Mouse (Mus musculus): ENCODE data around the gene Commd7. TPM values are rescaled to one million over a fixed set of nuclear protein-coding genes. Genes with fewer than 3 reads are reported as not detected.
A peak's percentile ranks its signal among the peaks of the same experiment; 100 is the strongest.
"Not testable (repeated sequence)": the region's sequence is repeated elsewhere in the genome, so short reads cannot be mapped to it uniquely, and the experiment has no call there.

Commd7 gene
- 22.0 and 22.4 TPM in 2 replicates for polyA plus RNA-seq (2012; rRNA removed)

- H3K4me1 ChIP-seq (replicated peaks; ENCODE audit: control insufficient read depth, insufficient read depth, low read length), result peaks cover 5% of the 10 kb centered on the region; the same call in 1 of the 2 replicates
- TF ChIP-seq CTCF (IDR thresholded peaks at IDR 0.05; ENCODE audit: borderline replicate concordance, control insufficient read depth, extremely low read depth, insufficient read depth, low read length, poor library complexity) (no peak), POLR2A (IDR thresholded peaks at IDR 0.05; ENCODE audit: control insufficient read depth, extremely low read depth, insufficient read depth, low read length, poor library complexity) (peak; percentile 60)
- peaks cover 11% of the 10 kb centered on the region; the same call in 1 of the 2 replicates for H3K36me3 ChIP-seq (ENCODE audit: control insufficient read depth, insufficient read depth, low read length)
- no peaks in the 10 kb centered on the region for H3K27me3 ChIP-seq (ENCODE audit: control insufficient read depth, insufficient read depth, low read length)
- peak; percentile 92 for DNase-seq
- WGBS, result 1% methylated on average over 53 of the region's 53 CpGs
- H3K4me3 ChIP-seq (ENCODE audit: control insufficient read depth, insufficient read depth, low read length), result peak within 1 kb of the TSS; percentile 81
- no peak within 1 kb of the TSS for H3K27ac ChIP-seq (ENCODE audit: control insufficient read depth, insufficient read depth, low read length)
Observed at GRCm38 (mm10) chr2:153631976-153632870, at the start of gene Commd7. Gene Commd7, minus strand, starts transcription at chr2:153632781.

GRCm38 (mm10) chr2:153679959-153680358 lies 47.4 kb upstream of the Commd7 start:
- no peaks in the 10 kb centered on the region for H3K27me3 ChIP-seq (ENCODE audit: control insufficient read depth, insufficient read depth, low read length)
- H3K4me1 ChIP-seq (replicated peaks; ENCODE audit: control insufficient read depth, insufficient read depth, low read length), result no peaks in the 10 kb centered on the region
- WGBS, result 97% methylated on average over 1 of the region's 1 CpGs
- H3K27ac ChIP-seq (ENCODE audit: control insufficient read depth, insufficient read depth, low read length), result no peak overlapping the region
- no peak for DNase-seq
- TF ChIP-seq POLR2A (IDR thresholded peaks at IDR 0.05; ENCODE audit: control insufficient read depth, extremely low read depth, insufficient read depth, low read length, poor library complexity) (no peak), CTCF (IDR thresholded peaks at IDR 0.05; ENCODE audit: borderline replicate concordance, control insufficient read depth, extremely low read depth, insufficient read depth, low read length, poor library complexity) (no peak)
- no peaks in the 10 kb centered on the region for H3K36me3 ChIP-seq (ENCODE audit: control insufficient read depth, insufficient read depth, low read length)
- no peak overlapping the region for H3K4me3 ChIP-seq (ENCODE audit: control insufficient read depth, insufficient read depth, low read length)

- DNase-seq, result no peak
- Histone ChIP-seq H3K27me3 (ENCODE audit: control insufficient read depth, insufficient read depth, low read length) (no peaks in the 10 kb centered on the region), H3K4me3 (ENCODE audit: control insufficient read depth, insufficient read depth, low read length) (no peak overlapping the region), H3K36me3 (ENCODE audit: control insufficient read depth, insufficient read depth, low read length) (no peaks in the 10 kb centered on the region), H3K27ac (ENCODE audit: control insufficient read depth, insufficient read depth, low read length) (no peak overlapping the region), H3K4me1 (replicated peaks; ENCODE audit: control insufficient read depth, insufficient read depth, low read length) (no peaks in the 10 kb centered on the region)
- TF ChIP-seq CTCF (IDR thresholded peaks at IDR 0.05; ENCODE audit: borderline replicate concordance, control insufficient read depth, extremely low read depth, insufficient read depth, low read length, poor library complexity) (no peak), POLR2A (IDR thresholded peaks at IDR 0.05; ENCODE audit: control insufficient read depth, extremely low read depth, insufficient read depth, low read length, poor library complexity) (no peak)
- 93% methylated on average over 7 of the region's 7 CpGs for WGBS
Observed at GRCm38 (mm10) chr2:153677550-153677949, 45.0 kb upstream of the Commd7 start.

GRCm38 (mm10) chr2:153676944-153677343 lies 44.4 kb upstream of the Commd7 start:
- no peak for TF ChIP-seq POLR2A (IDR thresholded peaks at IDR 0.05; ENCODE audit: control insufficient read depth, extremely low read depth, insufficient read depth, low read length, poor library complexity)
- TF ChIP-seq CTCF (IDR thresholded peaks at IDR 0.05; ENCODE audit: borderline replicate concordance, control insufficient read depth, extremely low read depth, insufficient read depth, low read length, poor library complexity), result no peak
- H3K36me3 ChIP-seq (ENCODE audit: control insufficient read depth, insufficient read depth, low read length), result no peaks in the 10 kb centered on the region
- no peak for DNase-seq
- H3K27me3 ChIP-seq (ENCODE audit: control insufficient read depth, insufficient read depth, low read length), result no peaks in the 10 kb centered on the region
- no peaks in the 10 kb centered on the region for H3K4me1 ChIP-seq (replicated peaks; ENCODE audit: control insufficient read depth, insufficient read depth, low read length)
- H3K4me3 ChIP-seq (ENCODE audit: control insufficient read depth, insufficient read depth, low read length), result no peak overlapping the region
- WGBS, result 81% methylated on average over 6 of the region's 6 CpGs
- H3K27ac ChIP-seq (ENCODE audit: control insufficient read depth, insufficient read depth, low read length), result no peak overlapping the region

GRCm38 (mm10) chr2:153675364-153675763 lies 42.8 kb upstream of the Commd7 start:
- not testable (repeated sequence) for H3K27ac ChIP-seq (ENCODE audit: control insufficient read depth, insufficient read depth, low read length); H3K36me3 ChIP-seq (ENCODE audit: control insufficient read depth, insufficient read depth, low read length); DNase-seq; H3K27me3 ChIP-seq (ENCODE audit: control insufficient read depth, insufficient read depth, low read length); H3K4me3 ChIP-seq (ENCODE audit: control insufficient read depth, insufficient read depth, low read length); H3K4me1 ChIP-seq (replicated peaks; ENCODE audit: control insufficient read depth, insufficient read depth, low read length)
- WGBS, result 87% methylated on average over 1 of the region's 1 CpGs

- no peaks in the 10 kb centered on the region for H3K36me3 ChIP-seq (ENCODE audit: control insufficient read depth, insufficient read depth, low read length)
- H3K27me3 ChIP-seq (ENCODE audit: control insufficient read depth, insufficient read depth, low read length), result no peaks in the 10 kb centered on the region
- no peak overlapping the region for H3K27ac ChIP-seq (ENCODE audit: control insufficient read depth, insufficient read depth, low read length)
- WGBS, result 91% methylated on average over 2 of the region's 2 CpGs
- H3K4me1 ChIP-seq (replicated peaks; ENCODE audit: control insufficient read depth, insufficient read depth, low read length), result no peaks in the 10 kb centered on the region
- TF ChIP-seq CTCF (IDR thresholded peaks at IDR 0.05; ENCODE audit: borderline replicate concordance, control insufficient read depth, extremely low read depth, insufficient read depth, low read length, poor library complexity) (no peak), POLR2A (IDR thresholded peaks at IDR 0.05; ENCODE audit: control insufficient read depth, extremely low read depth, insufficient read depth, low read length, poor library complexity) (no peak)
- no peak overlapping the region for H3K4me3 ChIP-seq (ENCODE audit: control insufficient read depth, insufficient read depth, low read length)
- DNase-seq, result no peak
Observed at GRCm38 (mm10) chr2:153672619-153673018, 40.0 kb upstream of the Commd7 start.
